Mouse (Mus musculus) limb, embryonic 10.5 days (tissue): ENCODE measurements at regions not wholly inside any gene's neighbourhood (a gene's known extent, or its start where the extent isn't known, plus 50 kb on each side); places are given as distances from the start of the nearest gene placed in this dataset.

Experiments
- DNase-seq: peaks from one replicate; pipeline ENCODE4 v3.0.0-alpha.2; 2017; ENCODE audit warnings: low spot score
- H3K27ac ChIP-seq: fragments of 300-500 bp; sonication (generic); 2 replicates; pipeline ENCODE4 v1.5.1; 2016; ENCODE audit warnings: mild to moderate bottlenecking
- H3K27me3 ChIP-seq: fragments of 300-500 bp; sonication (generic); 2 replicates; pipeline ENCODE4 v1.6.1; 2016; ENCODE audit warnings: low read depth, mild to moderate bottlenecking; ENCODE audit not compliant: poor library complexity, severe bottlenecking
- H3K36me3 ChIP-seq: fragments of 300-500 bp; sonication (generic); 2 replicates; pipeline ENCODE4 v1.6.1; 2016; ENCODE audit warnings: mild to moderate bottlenecking, moderate library complexity
- H3K4me1 ChIP-seq: fragments of 300-500 bp; sonication (generic); 2 replicates; pipeline ENCODE4 v1.6.1; 2016
- H3K4me3 ChIP-seq: fragments of 300-500 bp; sonication (generic); 2 replicates; pipeline ENCODE4 v1.5.1; 2016; ENCODE audit warnings: mild to moderate bottlenecking, moderate library complexity
- H3K9me3 ChIP-seq: fragments of 300-500 bp; sonication (generic); replicated peaks from 2 replicates; pipeline ENCODE4 v1.6.1; 2016; ENCODE audit warnings: mild to moderate bottlenecking
- WGBS: fragments of 180-500 bp; shearing (Covaris S2); methylation state at CpG from one replicate; pipeline ENCODE4 v1.1.7; 2016; 5-methylcytosine and 5-hydroxymethylcytosine counted together

DNA sequence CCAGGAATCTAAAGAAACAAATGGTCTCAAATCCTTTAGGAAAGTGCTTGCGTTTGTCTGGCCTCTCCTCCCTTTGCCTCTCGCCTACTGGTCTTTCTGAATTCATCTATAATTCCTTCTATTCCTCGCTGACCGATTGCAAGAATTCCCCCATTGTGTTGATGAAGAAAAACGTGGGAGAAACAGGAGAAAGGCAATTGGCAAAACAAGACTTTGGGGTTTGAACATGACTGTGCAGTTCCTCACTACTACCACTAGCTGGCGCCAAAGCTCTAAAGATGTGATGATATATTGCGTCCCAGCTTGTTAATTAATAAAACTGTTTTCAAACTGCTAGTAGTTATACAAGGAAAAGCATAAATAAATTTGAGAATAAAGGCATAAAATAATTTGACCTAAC is 53.4 kb upstream of the Hnrnpa3 start:
- H3K4me1 ChIP-seq, result peaks cover 54% of the 10 kb centered on the region
- DNase-seq, result no peak
- no peak overlapping the region for H3K4me3 ChIP-seq
- WGBS, result 2% methylated on average over 7 of the region's 7 CpGs
- H3K36me3 ChIP-seq, result no peaks in the 10 kb centered on the region
- H3K27me3 ChIP-seq, result peaks cover 11% of the 10 kb centered on the region
- peak overlapping the region; percentile 47; the same call in 1 of the 2 replicates for H3K27ac ChIP-seq
- H3K9me3 ChIP-seq, result no peaks in the 10 kb centered on the region

GRCm38 (mm10) chr2:75607010-75607915 is 51.8 kb upstream of the Hnrnpa3 start:
- peaks cover 11% of the 10 kb centered on the region for H3K27me3 ChIP-seq
- 64% methylated on average over 11 of the region's 11 CpGs for WGBS
- peak overlapping the region; percentile 83 for H3K27ac ChIP-seq
- no peak overlapping the region for H3K4me3 ChIP-seq
- no peak for DNase-seq
- no peaks in the 10 kb centered on the region for H3K36me3 ChIP-seq
- peaks cover 63% of the 10 kb centered on the region for H3K4me1 ChIP-seq
- no peaks in the 10 kb centered on the region for H3K9me3 ChIP-seq

DNA sequence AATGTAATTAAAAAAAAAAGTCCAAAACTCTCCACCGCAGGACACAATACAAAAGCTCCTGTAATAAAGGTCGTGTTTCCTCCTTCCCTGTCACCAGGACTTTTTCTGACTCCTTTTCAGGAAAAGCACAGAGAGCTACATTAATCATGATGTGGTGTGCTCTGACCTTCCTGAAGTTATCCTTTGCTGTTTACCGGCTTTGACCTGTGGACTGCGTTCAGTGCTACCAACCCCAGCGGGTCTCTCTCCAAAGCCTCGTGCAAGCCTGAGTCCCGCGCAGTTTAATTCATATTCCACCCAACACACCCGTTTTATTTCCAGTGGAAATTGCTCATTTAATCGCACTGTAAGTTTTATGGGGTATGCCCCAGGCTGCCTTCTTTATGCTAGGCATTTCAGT is 51.1 kb upstream of the Hnrnpa3 start:
- Histone ChIP-seq H3K4me1 (peaks cover 65% of the 10 kb centered on the region), H3K4me3 (no peak overlapping the region), H3K27ac (peak overlapping the region; percentile 83), H3K9me3 (no peaks in the 10 kb centered on the region), H3K36me3 (no peaks in the 10 kb centered on the region), H3K27me3 (peaks cover 11% of the 10 kb centered on the region)
- DNase-seq, result no peak
- 52% methylated on average over 10 of the region's 10 CpGs for WGBS

- peaks cover 11% of the 10 kb centered on the region for H3K27me3 ChIP-seq
These were observed 50.6 kb upstream of the Hnrnpa3 start for GRCm38 (mm10) chr2:75608482-75608881.

DNA sequence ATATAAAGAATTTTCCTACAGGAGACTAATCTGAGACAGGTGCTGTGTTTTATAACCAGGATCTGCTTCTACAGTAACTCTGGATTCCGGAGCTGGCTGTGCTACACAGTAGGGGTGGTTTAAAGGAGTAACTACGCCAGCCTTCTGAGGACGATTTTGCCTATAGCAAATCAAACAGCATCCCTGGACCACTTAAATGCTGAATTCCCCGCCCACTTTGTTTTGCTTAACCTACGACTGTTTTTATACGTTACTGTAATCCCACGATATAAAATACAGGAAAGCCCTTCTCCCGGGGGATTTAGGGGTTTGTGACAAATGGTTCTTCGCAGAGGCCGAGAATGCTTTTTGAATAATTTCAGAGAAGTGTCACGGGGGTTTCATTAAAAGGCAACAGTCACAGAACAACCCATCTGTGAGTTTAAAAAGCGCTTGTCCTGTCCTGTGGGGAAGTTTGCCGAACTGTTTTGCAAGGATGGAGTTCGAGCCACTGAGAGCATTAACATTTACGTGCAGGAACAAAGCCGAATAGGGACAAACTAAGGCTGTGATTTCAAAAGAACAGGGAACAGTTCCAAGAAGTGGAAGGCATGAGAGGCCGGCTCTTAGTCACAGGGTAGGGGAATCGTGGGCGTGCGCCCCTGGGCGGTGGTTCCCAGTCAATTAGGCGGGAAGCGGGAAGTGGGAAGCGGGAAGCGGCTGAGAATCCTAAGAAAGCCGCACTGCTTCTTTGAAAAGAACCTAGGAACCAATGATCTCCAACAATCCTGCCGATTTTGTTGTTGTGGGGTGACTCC is 49.7 kb upstream of the Hnrnpa3 start:
- Histone ChIP-seq H3K27ac (peak overlapping the region; percentile 81), H3K36me3 (no peaks in the 10 kb centered on the region), H3K9me3 (no peaks in the 10 kb centered on the region), H3K4me1 (peaks cover 66% of the 10 kb centered on the region), H3K4me3 (peak overlapping the region; percentile 39), H3K27me3 (peaks cover 11% of the 10 kb centered on the region)
- peak; percentile 61 for DNase-seq
- WGBS, result 15% methylated on average over 27 of the region's 27 CpGs

More at GRCm38 (mm10) chr2:75608482-75608881, 50.6 kb upstream of the Hnrnpa3 start:
- no peaks in the 10 kb centered on the region for H3K9me3 ChIP-seq
- DNase-seq, result no peak
- peaks cover 65% of the 10 kb centered on the region for H3K4me1 ChIP-seq
- H3K27ac ChIP-seq, result peak overlapping the region; percentile 83
- peak overlapping the region; percentile 39; the same call in 1 of the 2 replicates for H3K4me3 ChIP-seq
- WGBS, result 46% methylated on average over 15 of the region's 15 CpGs
- no peaks in the 10 kb centered on the region for H3K36me3 ChIP-seq
